Mouse (Mus musculus): ENCODE results near the gene Ccdc191.

GRCm38 (mm10) chr16:44002086-44002485 is 112.5 kb downstream of the Ccdc191 start:
- TF ChIP-seq USF2 (conservative IDR thresholded peaks at IDR 0.05; ENCODE audit: low read depth, low read length) (no peak), MAX (IDR thresholded peaks at IDR 0.05; ENCODE audit: low read length) (no peak), POLR2A (IDR thresholded peaks at IDR 0.05; ENCODE audit: low read depth, low read length) (no peak), MAFK (IDR thresholded peaks at IDR 0.05; ENCODE audit: insufficient replicate concordance, low read length) (no peak), CTCF (conservative IDR thresholded peaks at IDR 0.05 in 1 of 2, IDR thresholded peaks at IDR 0.05 in 1 of 2; ENCODE audit: low read depth in 2 of 2, low read length in 2 of 2) (peak in 1 of 2 experiments; percentile 61; a peak in 2 of 4 replicates), GABPA (IDR thresholded peaks at IDR 0.05; ENCODE audit: insufficient replicate concordance, low read depth, low read length) (no peak), TCF12 (IDR thresholded peaks at IDR 0.05; ENCODE audit: low read depth, low read length) (no peak), IRF4 (IDR thresholded peaks at IDR 0.05; ENCODE audit: low read depth, low read length) (no peak), HCFC1 (IDR thresholded peaks at IDR 0.05; ENCODE audit: low read depth, low read length) (no peak), EP300 (IDR thresholded peaks at IDR 0.05; ENCODE audit: low read length) (no peak)

Data from CH12.LX (cell line).